Mouse (Mus musculus) adrenal gland, adult 8-10 months (tissue): ENCODE data around the gene Prss58. TPM values are rescaled to one million over a fixed set of nuclear protein-coding genes. Genes with fewer than 3 reads are reported as not detected.

Experiments used
- DNase-seq: peaks from one replicate; pipeline ENCODE4 v3.0.0; 2022
- total RNA-seq, 4 experiments: library from RNA; stranded (reverse); gene quantifications; 2 replicates each; pipeline ENCODE4 v1.2.4; 2022

The Prss58 gene
- not detected for total RNA-seq

DNA sequence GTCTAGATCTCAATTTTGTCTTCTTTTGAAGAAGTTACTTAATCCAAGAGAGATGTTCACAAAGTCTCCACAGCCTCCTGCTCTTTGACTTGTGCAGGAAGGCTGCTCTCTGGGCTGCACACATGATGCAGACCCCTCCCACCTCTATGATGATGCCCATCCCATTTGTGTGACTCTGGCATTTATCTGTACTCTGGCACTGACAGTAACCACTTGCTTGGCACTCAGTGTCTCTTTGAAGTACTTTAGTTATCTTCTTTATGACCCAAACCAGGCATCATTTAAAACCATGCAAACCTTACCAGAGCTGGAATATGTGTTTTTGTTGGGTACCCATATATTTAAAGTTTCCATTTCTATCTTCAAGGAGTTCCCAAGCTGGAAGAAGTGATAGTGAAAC is at the start of gene Prss58:
Gene Prss58, minus strand, starts transcription at position 101 of the 400 bp plus-strand sequence.
- no peak for DNase-seq

DNA sequence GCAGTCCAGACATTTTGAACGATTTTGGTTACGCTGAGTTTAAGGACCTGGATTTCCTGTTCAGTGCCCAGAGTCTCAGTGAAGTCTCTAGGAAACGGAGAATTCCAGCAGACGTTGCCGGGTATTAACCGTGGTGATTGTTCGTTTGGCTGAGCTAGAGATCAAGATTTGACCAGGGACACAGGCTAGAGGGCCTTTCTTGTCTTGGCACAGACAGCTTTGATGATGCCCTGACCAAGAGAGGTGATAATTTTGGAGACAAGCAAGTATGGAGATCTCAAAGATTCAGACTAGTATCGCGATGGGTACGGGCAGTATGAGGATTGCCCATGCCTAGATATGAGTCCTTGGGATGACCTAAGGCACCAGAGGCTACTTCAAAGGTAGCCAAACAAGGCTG is 40.3 kb upstream of the Prss58 start, which contains the start of gene 1700074P13Rik:
Gene 1700074P13Rik, minus strand, starts transcription at position 101 of the 400 bp plus-strand sequence.
- DNase-seq: no peak

DNA sequence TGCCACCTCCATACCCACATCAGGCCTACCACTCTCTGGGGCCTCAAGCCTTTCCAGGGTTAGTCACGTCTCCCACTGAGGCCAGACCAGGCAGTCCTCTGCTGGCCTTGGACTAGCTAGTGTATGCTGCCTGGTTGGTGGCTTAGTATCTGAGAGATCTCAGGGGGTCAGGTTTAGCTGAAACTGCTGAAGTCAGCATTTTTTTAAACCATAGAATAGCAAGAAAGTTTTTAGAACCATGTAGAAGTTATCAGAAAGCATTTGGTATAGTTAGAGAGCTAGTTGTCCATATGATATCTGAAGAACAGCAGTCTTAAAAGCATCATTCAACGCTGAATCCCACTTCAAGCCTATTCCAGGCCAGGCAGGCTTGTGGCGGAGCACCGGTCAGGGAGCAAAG is 19.8 kb upstream of the Prss58 start:
- DNase-seq: no peak

DNA sequence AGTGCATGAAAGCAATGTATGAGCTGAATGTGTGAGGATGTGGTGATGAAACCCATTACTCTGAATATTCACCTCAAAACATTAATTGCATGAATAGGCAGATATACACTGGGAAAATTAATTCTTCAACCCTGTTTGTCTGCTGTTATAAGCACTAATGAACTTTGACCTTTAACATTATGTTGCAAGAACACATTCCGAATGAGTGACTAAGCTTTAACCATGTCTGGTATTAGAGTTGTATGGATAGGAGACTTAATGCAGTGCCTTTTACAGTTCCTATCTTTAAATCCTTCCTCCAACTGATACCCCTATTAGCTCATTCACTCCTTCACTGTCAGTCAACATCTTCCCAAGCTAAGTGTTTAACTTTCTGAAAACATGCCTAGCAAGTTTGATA is 5.5 kb downstream of the Prss58 start:
- DNase-seq: no peak

DNA sequence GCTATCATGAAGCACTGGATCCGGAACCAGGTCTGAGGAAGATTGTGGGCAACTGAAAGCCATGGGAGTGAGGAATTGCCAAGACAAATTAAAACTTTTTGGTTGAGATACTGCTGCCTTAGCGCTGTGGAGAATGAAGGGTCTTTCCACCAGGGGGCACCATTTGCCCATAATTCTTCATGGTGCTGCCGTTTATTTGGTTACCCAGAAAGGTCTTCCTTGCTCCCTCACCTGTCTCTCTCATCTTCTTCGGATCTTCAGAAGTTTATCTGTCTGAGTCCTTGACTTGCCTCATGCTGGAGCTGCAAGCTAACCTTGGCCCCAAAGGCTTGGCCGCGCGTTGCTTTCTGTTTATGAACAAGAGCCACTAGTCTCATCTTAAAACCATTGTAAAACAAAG is 6.6 kb downstream of the Prss58 start:
- DNase-seq: no peak

DNA sequence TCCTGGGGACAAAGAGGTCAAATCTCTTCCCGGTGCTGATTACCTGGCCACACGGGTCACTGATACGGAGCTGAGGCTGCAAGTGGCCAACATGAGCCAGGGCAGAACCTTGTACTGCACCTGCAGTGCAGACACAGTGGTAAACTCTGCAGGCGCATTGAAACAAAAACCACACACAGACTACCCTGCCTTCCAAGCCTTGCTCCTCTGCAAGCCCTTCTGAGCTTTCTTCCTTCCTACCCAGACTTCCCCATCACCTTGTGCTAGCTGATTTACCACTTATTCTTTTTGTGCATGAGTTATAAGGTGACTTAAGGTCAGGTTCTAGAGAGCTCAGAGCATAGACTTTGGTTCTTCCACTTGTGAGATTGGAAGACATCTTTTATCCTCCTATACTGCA is 8.4 kb downstream of the Prss58 start:
- DNase-seq: no peak

DNA sequence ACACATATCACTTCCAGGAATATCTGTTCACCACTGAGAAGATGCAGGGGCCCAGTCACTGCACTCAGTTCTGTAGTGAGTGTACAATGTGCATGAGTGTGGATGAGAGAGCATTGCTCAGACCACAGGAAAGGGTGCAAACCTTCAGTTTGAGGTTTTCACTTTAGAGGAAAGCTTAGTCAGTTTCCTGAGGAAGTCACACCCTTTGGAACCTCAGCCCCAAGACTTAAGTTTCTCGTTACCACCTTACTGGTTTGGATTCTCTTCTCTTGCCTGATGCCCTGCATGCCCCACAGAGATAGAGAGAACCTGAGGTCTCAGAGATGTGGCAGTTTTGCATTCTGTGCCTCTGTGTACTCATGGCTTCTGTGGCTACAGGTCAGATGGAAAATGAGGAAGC is 9.2 kb downstream of the Prss58 start:
- DNase-seq: no peak

DNA sequence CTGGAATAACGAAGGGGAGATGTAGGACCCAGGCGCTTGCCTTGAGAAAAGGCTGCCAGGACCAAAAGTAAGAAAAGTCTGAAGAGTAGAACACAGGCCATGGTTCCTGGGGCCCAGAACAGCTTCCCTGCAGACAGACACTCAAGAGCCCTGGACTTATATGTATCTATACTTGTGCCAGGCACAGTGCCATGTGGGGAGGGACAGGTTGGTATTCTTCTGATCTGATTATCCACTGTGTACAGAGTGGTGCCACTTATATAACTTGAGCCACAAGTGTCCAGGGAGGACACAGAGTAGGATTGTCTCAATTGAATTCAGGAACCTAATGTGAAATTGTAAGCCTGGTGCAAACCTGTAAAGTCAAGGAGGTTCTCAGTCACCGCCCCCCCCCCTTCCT is 12.8 kb downstream of the Prss58 start, which contains the start of gene Moxd2:
Gene Moxd2, minus strand, starts transcription at position 101 of the 400 bp plus-strand sequence.
- DNase-seq: no peak

DNA sequence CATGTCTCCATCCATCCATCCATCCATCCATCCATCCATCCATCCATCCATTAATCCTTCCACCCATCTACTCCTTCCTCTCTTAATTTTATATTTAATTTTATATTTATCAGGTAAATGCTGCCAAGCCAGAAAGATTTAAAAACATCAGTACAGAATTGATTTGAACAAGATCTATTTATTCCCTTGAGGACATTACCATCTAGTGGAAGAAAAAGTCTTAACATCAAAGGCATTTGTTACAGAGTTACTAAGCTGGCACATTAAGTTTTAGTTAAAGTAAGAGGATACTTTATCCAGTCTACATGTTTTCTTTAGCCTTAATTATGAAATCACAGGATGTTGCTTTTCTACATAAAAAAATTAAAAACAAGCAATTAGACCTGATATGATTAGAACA is 54.9 kb downstream of the Prss58 start:
- no peak for DNase-seq

Other genes with a start within 250 kb of the Prss58 start
- not detected for gene Moxd2, start 12.9 kb downstream of the Prss58 start, total RNA-seq
- not detected for gene 1700074P13Rik, start 40.2 kb upstream of the Prss58 start, total RNA-seq
- gene Gm4744, start 51.5 kb upstream of the Prss58 start, total RNA-seq: not detected
- gene 1810009J06Rik, start 64.4 kb upstream of the Prss58 start, total RNA-seq: not detected
- gene Gm2663, start 99.1 kb upstream of the Prss58 start, total RNA-seq: not detected
- gene 2210010C04Rik, start 135.1 kb upstream of the Prss58 start, total RNA-seq: not detected